Mouse (Mus musculus) heart, embryonic 16.5 days (tissue): ENCODE measurements around the gene Pex16. TPM values are rescaled to one million over a fixed set of nuclear protein-coding genes. Genes with fewer than 3 reads are reported as not detected.
A peak's percentile ranks its signal among the peaks of the same experiment; 100 is the strongest.

Source experiments
- ATAC-seq: fragments of 200-750 bp; cut with Nextera tagmentation; replicated peaks from 2 replicates; pipeline ENCODE4 v1.8.0; 2017; ENCODE audit warnings: moderate number of reproducible peaks; ENCODE audit not compliant: insufficient read depth, low FRiP score; ENCODE audit errors: extremely low read depth
- H3K27ac ChIP-seq: fragments of 300-500 bp; sonication (generic); 2 replicates; pipeline ENCODE4 v1.5.1; 2014; ENCODE audit warnings: mild to moderate bottlenecking, low read length, control low read depth, moderate library complexity
- H3K27me3 ChIP-seq: fragments of 300-500 bp; sonication (generic); 2 replicates; pipeline ENCODE4 v1.6.1; 2014; ENCODE audit warnings: low read length, mixed read lengths; ENCODE audit not compliant: control insufficient read depth, insufficient read depth
- H3K36me3 ChIP-seq: fragments of 300-500 bp; sonication (generic); 2 replicates; pipeline ENCODE4 v1.6.1; 2014; ENCODE audit not compliant: control insufficient read depth, insufficient read depth
- H3K4me1 ChIP-seq: fragments of 300-500 bp; sonication (generic); 2 replicates; pipeline ENCODE4 v1.6.1; 2014; ENCODE audit warnings: low read length, mixed read lengths; ENCODE audit not compliant: control insufficient read depth, insufficient read depth
- H3K4me2 ChIP-seq: fragments of 300-500 bp; sonication (generic); 2 replicates; pipeline ENCODE4 v1.6.1; 2014; ENCODE audit warnings: low read depth, mild to moderate bottlenecking, control low read depth, low read length
- H3K4me3 ChIP-seq: fragments of 300-500 bp; sonication (generic); 2 replicates; pipeline ENCODE4 v1.5.1; 2014; ENCODE audit warnings: mild to moderate bottlenecking, control low read depth, low read length
- H3K9ac ChIP-seq: fragments of 300-500 bp; sonication (generic); 2 replicates; pipeline ENCODE4 v1.6.1; 2014; ENCODE audit warnings: low read length, control low read depth
- H3K9me3 ChIP-seq: fragments of 300-500 bp; sonication (generic); replicated peaks from 2 replicates; pipeline ENCODE4 v1.6.1; 2016; ENCODE audit warnings: low read length; ENCODE audit not compliant: control insufficient read depth
- WGBS: fragments of 180-500 bp; shearing (Covaris S2); extraction: QIAGEN DNeasy Blood & Tissue Kit; methylation state at CpG from one replicate; pipeline ENCODE4 v1.1.7; 2014; 5-methylcytosine and 5-hydroxymethylcytosine counted together
- polyA plus RNA-seq: library from polyadenylated mRNA; unstranded; fragments of >200 nt; fragmentation: Nextera tagmentation; extraction: Ambion mirVana; gene quantifications from 2 replicates; pipeline ENCODE4 v1.2.1, GENCODE M21; 2015

Gene Pex16
- polyA plus RNA-seq, 1 experiment from 2014 or later, result 20.1 TPM

- Histone ChIP-seq H3K27me3 (no peaks in the 10 kb centered on the region), H3K9me3 (no peaks in the 10 kb centered on the region), H3K36me3 (peaks cover 25% of the 10 kb centered on the region), H3K4me1 (0 out of 2 replicates have a peak, but pooled peaks cover 2% of the 10 kb centered on the region), H3K27ac (no peak overlapping the region), H3K9ac (no peak overlapping the region), H3K4me2 (no peak overlapping the region), H3K4me3 (no peak overlapping the region)
- ATAC-seq, result no peak
- WGBS, result 90% methylated on average over 2 of the region's 2 CpGs
These were observed 27.3 kb upstream of the Pex16 start for GRCm38 (mm10) chr2:92347191-92347590.

DNA sequence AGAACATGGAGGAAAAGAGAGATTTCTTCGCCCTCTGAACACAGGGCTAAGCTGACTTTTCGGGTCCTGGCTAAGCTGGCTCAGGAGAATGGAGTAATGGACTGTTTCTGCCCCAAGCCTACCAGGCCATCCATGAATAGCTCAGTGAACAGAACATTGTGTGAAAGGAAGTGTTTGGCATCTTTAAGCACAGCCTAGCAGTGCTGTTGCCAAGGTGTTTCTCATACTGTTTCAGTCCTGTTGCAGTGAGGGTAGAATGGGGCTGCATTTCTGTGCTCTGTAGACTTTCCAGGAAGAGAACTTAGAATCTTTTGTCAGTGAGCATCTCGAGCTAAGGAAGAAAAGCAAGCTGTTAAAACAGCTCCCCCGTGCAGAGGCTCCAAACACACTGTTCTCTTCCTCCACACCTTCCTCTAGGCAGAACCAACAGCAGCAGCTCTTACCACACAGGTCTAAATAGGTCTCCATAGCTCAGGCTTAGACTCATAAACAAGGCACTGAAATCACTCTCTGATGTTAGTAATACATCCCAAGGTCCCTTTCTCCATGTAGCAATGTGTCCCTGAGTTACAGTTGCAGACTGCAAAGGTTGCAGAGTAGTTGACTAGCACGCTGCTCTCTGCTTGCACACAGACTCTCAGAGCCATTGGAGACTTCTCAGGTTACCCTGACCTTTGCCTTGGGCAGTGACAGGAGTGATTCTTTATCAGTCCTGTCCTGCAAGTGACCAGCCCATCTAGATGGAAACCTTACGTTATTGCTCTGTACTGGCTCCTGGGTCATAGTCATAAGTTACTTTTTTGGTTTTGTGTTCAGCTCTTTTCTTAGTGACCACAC is 24.7 kb upstream of the Pex16 start:
- Histone ChIP-seq H3K9me3 (no peaks in the 10 kb centered on the region), H3K36me3 (peaks cover 21% of the 10 kb centered on the region), H3K4me2 (no peak overlapping the region), H3K27ac (no peak overlapping the region), H3K4me3 (no peak overlapping the region), H3K4me1 (0 out of 2 replicates have a peak, but pooled peaks cover 2% of the 10 kb centered on the region), H3K27me3 (no peaks in the 10 kb centered on the region), H3K9ac (no peak overlapping the region)
- whole genome bisulfite sequencing, result 73% methylated on average over 6 of the region's 6 CpGs
- no peak for ATAC-seq

DNA sequence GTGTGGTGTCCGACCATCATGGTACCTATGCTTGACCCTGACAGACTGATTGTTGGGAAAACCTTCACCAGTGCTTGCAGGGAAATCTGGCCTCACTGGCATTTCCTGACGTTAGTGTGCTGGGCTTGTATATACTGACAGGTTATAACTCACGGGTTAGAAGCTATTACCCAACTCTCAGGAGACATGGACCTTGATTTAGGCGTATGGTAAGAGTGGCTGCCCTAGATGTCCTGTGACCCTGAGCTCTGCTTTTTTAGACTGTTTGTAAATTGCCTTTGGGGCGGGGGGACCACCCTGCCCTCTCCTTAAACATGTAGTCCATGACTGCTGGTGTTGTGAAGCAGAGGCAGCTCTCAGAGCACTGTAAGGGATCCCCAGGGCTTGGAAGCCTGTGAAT is 23.8 kb upstream of the Pex16 start:
- whole genome bisulfite sequencing, result 74% methylated on average over 5 of the region's 5 CpGs
- ATAC-seq, result no peak
- Histone ChIP-seq H3K27me3 (no peaks in the 10 kb centered on the region), H3K9me3 (no peaks in the 10 kb centered on the region), H3K4me2 (no peak overlapping the region), H3K9ac (no peak overlapping the region), H3K27ac (no peak overlapping the region), H3K4me1 (0 out of 2 replicates have a peak, but pooled peaks cover 2% of the 10 kb centered on the region), H3K36me3 (peaks cover 15% of the 10 kb centered on the region), H3K4me3 (no peak overlapping the region)

DNA sequence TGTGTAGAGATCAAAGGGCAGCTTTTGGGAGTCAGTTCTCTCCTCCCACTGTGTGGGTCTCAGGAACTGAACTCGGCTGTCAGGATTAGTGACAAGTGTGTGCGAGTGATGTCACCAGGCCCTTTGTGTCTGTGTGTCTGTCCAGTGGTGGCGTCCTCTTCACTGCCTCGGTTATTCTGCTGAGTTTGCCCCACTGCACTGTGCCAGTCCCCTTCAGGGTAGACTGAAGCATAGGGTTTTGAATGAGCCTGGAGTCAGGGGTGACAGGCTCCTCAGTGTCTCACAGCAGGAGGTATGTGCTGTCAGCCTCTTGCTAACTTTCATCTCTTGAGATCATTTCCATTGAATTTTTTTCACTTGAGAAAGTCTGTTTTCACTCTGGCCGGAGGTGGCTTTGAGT is 21.1 kb upstream of the Pex16 start:
- Histone ChIP-seq H3K36me3 (peaks cover 12% of the 10 kb centered on the region), H3K4me2 (no peak overlapping the region), H3K4me1 (0 out of 2 replicates have a peak, but pooled peaks cover 2% of the 10 kb centered on the region), H3K9me3 (no peaks in the 10 kb centered on the region), H3K27me3 (no peaks in the 10 kb centered on the region), H3K27ac (no peak overlapping the region), H3K4me3 (no peak overlapping the region), H3K9ac (no peak overlapping the region)
- WGBS, result 74% methylated on average over 5 of the region's 5 CpGs
- no peak for ATAC-seq

DNA sequence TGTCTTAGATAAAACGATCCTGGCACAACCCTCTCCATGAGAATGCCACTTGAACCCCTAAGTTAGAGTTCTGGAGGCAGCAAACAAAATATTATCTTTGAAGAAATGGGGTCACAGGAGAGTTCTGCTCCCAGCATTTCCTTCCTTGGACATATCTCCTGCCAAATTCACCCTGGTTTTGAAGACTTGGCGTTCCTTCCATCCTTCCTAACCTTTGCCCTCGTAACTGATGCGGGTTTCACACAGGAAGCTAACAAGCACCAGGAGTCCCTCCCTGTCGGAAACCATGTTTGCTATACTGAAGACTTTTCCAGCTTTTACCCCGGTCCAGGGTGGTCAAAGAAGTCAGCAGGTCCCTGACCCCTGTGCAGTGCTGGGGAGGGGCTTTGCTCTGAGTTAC is 20.3 kb upstream of the Pex16 start:
- Histone ChIP-seq H3K9me3 (no peaks in the 10 kb centered on the region), H3K36me3 (peaks cover 18% of the 10 kb centered on the region), H3K4me1 (peaks cover 2% of the 10 kb centered on the region; the same call in 1 of the 2 replicates), H3K27ac (no peak overlapping the region), H3K4me3 (no peak overlapping the region), H3K9ac (no peak overlapping the region), H3K27me3 (no peaks in the 10 kb centered on the region), H3K4me2 (no peak overlapping the region)
- 58% methylated on average over 6 of the region's 6 CpGs for WGBS
- ATAC-seq, result no peak

DNA sequence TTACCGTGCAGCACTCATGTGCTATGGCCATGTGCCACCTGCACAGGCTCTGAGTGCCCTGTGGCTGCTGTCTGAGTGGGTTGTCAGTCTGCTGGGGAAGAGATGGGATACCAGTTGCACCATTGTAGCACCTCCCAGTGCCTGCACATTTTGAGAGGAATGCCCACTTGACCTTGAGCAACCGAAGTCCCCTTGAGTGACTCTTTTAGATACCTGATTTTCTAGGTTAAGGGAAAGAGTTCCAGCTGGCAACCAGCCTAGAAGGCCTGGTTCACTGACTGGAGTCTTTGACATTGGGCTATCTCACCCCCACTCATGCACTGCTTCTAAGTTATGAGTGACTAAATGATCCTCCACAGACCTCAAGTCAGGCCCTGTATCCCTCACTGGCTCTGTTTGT is 15.2 kb upstream of the Pex16 start:
- Histone ChIP-seq H3K27ac (peak overlapping the region; percentile 11; the same call in 1 of the 2 replicates), H3K9me3 (no peaks in the 10 kb centered on the region), H3K4me1 (peaks cover 3% of the 10 kb centered on the region; the same call in 1 of the 2 replicates), H3K4me3 (no peak overlapping the region), H3K36me3 (peaks cover 20% of the 10 kb centered on the region; the same call in 1 of the 2 replicates), H3K9ac (no peak overlapping the region), H3K4me2 (no peak overlapping the region), H3K27me3 (no peaks in the 10 kb centered on the region)
- no peak; the same call in 1 of the 2 replicates for ATAC-seq
- WGBS, result 44% methylated on average over 2 of the region's 2 CpGs

- 76% methylated on average over 25 of the region's 25 CpGs for WGBS
- Histone ChIP-seq H3K36me3 (peaks cover 20% of the 10 kb centered on the region; the same call in 1 of the 2 replicates), H3K4me1 (peaks cover 3% of the 10 kb centered on the region; the same call in 1 of the 2 replicates)
These were observed 14.2 kb upstream of the Pex16 start for GRCm38 (mm10) chr2:92360186-92360823.

DNA sequence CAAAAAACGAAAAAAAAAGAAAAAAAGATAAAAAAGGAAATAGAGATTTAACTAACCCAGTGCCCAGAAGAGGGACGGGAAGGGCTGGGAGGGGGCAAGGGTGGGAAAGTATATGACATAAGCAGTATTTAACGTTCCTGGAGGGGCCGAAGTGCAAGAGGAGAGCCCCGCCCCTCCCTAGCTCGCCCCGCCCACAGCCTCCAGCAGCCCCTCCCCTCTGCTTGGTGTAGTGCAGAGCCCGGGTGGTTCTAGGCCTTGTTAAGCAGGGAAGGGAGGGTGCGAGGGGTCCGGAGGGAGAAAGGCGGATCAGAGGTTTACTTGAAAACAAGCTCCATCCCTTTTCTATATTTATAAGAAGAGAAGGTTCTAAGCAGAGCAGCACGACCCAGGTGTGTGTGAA is 13.6 kb upstream of the Pex16 start:
- no peak overlapping the region for H3K9ac ChIP-seq
- peaks cover 3% of the 10 kb centered on the region; the same call in 1 of the 2 replicates for H3K4me1 ChIP-seq
- ATAC-seq, result no peak
- 41% methylated on average over 12 of the region's 12 CpGs for WGBS
- no peak overlapping the region for H3K27ac ChIP-seq
- no peaks in the 10 kb centered on the region for H3K27me3 ChIP-seq
- H3K4me2 ChIP-seq, result no peak overlapping the region
- H3K36me3 ChIP-seq, result peaks cover 20% of the 10 kb centered on the region; the same call in 1 of the 2 replicates
- no peaks in the 10 kb centered on the region for H3K9me3 ChIP-seq
- H3K4me3 ChIP-seq, result no peak overlapping the region

More at GRCm38 (mm10) chr2:92360186-92360823, 14.2 kb upstream of the Pex16 start:
- Histone ChIP-seq H3K4me3 (no peak overlapping the region), H3K27ac (no peak overlapping the region), H3K4me2 (no peak overlapping the region), H3K27me3 (no peaks in the 10 kb centered on the region), H3K9ac (no peak overlapping the region), H3K9me3 (no peaks in the 10 kb centered on the region)
- ATAC-seq, result no peak

- H3K9ac ChIP-seq, result no peak overlapping the region
- H3K9me3 ChIP-seq, result no peaks in the 10 kb centered on the region
- H3K4me3 ChIP-seq, result no peak overlapping the region
- 77% methylated on average over 8 of the region's 8 CpGs for whole genome bisulfite sequencing
- peaks cover 3% of the 10 kb centered on the region; the same call in 1 of the 2 replicates for H3K4me1 ChIP-seq
- H3K27ac ChIP-seq, result no peak overlapping the region
- no peak overlapping the region for H3K4me2 ChIP-seq
- ATAC-seq, result no peak
- peaks cover 20% of the 10 kb centered on the region; the same call in 1 of the 2 replicates for H3K36me3 ChIP-seq
- no peaks in the 10 kb centered on the region for H3K27me3 ChIP-seq
These were observed 12.7 kb upstream of the Pex16 start for GRCm38 (mm10) chr2:92361795-92362194.
